In genomic region chr2:33750611-33751010, GRCm38 (mm10) we compare ENCODE assay signal across 22 mouse cellular contexts.
DNase-seq lines count a peak whose midpoint lies in the region; ATAC-seq lines count a peak whose summit lies in the region.
"Had no signal": no experiment of that assay in that cellular context is flagged by ENCODE, and none has a peak within 500 bp of the region (broad histone marks: within the 10 kb centered on the region; RNA-seq: fewer than 3 reads in every experiment).

No protein-coding gene starts in this region.

- DNase-seq in cerebellum, adult 11-12 months, result peak; percentile 75
- peak; percentile 67 for DNase-seq in brain, adult 2 months (ENCODE audit: low read depth, low spot score)
- DNase-seq in cerebellum, adult 9-10 months, result peak; percentile 75
- peak; percentile 60 to 68 for DNase-seq in cerebellum, postnatal 36 days
- no peak for DNase-seq in kidney, postnatal 36 days
- DNase-seq in left cerebral cortex, adult 8-10 months (ENCODE audit: low spot score in 2 of 2), result no peak
- DNase-seq: adrenal gland, postnatal 10 days; gastrocnemius, postnatal 25 days; heart, adult 2 months; heart, postnatal 14 days; kidney, adult 8-10 months; kidney, postnatal 10 days; layer of hippocampus, adult 9-11 months; liver, postnatal 0 days; lung, postnatal 36 days; right cerebral cortex, postnatal 4 days; thymus, postnatal 4 days had no signal

- no peak for ATAC-seq in cerebellum, adult (ENCODE audit: insufficient number of reproducible peaks, low FRiP score, low TSS enrichment)
- ATAC-seq: forebrain, embryonic 13.5 days; hindbrain, postnatal 0 days; intestine, embryonic 15.5 days; liver, embryonic 12.5 days; liver, postnatal 0 days had no signal

Comparison
In these comparisons a context has a peak if more than half of its experiments do, and no peak if none do; other contexts are left out.
1. DNase-seq: peak in cerebellum, adult 11-12 months (single experiment), brain, adult 2 months (single experiment), cerebellum, adult 9-10 months (single experiment) and cerebellum, postnatal 36 days (2 of 2); none in kidney, postnatal 36 days (0 of 2) and left cerebral cortex, adult 8-10 months (0 of 2).